Mouse (Mus musculus) liver, adult 2 months (tissue): ENCODE results near the gene Rab29. TPM values are rescaled to one million over a fixed set of nuclear protein-coding genes. Genes with fewer than 3 reads are reported as not detected.

ENCODE experiments used
- DNase-seq: peaks from one replicate; pipeline ENCODE4 v3.0.0-alpha.2; 2011; ENCODE audit warnings: low read depth, low spot score; ENCODE audit errors: extremely low read depth
- H3K27ac ChIP-seq: fragments of 200-500 bp; replicated peaks from 2 replicates; pipeline ENCODE4 v1.5.1; 2012; ENCODE audit warnings: low read depth, mild to moderate bottlenecking, control low read depth, inconsistent platforms, low read length; ENCODE audit not compliant: insufficient read depth
- H3K27me3 ChIP-seq: fragments of 200-500 bp; 2 replicates; pipeline ENCODE4 v1.6.1; 2012; ENCODE audit warnings: mild to moderate bottlenecking, moderate library complexity, low read length, inconsistent platforms; ENCODE audit not compliant: control insufficient read depth, insufficient read depth
- H3K36me3 ChIP-seq: fragments of 200-500 bp; 2 replicates; pipeline ENCODE4 v1.6.1; 2012; ENCODE audit warnings: low read length, inconsistent platforms; ENCODE audit not compliant: control insufficient read depth, insufficient read depth
- H3K4me1 ChIP-seq: fragments of 200-500 bp; 2 replicates; pipeline ENCODE4 v1.6.1; 2011; ENCODE audit warnings: low read length; ENCODE audit not compliant: control insufficient read depth, insufficient read depth
- H3K4me3 ChIP-seq: fragments of 200-500 bp; 2 replicates; pipeline ENCODE4 v1.5.1; 2011; ENCODE audit warnings: low read depth, mild to moderate bottlenecking, control low read depth, low read length, moderate library complexity; ENCODE audit not compliant: insufficient read depth
- H3K79me2 ChIP-seq: fragments of 200-500 bp; 2 replicates; pipeline ENCODE4 v1.6.1; 2012; ENCODE audit warnings: inconsistent platforms, mild to moderate bottlenecking, low read length, moderate library complexity; ENCODE audit not compliant: control insufficient read depth, insufficient read depth
- H3K9ac ChIP-seq: fragments of 200-500 bp; 2 replicates; pipeline ENCODE4 v1.6.1; 2012; ENCODE audit warnings: low read depth, mild to moderate bottlenecking, control low read depth, inconsistent platforms, low read length
- CTCF ChIP-seq: fragments of 200-500 bp; IDR thresholded peaks from 2 replicates; pipeline ENCODE4 v1.5.1; 2011; ENCODE audit warnings: low read depth, low read length, control low read depth
- POLR2A ChIP-seq: fragments of 200-500 bp; IDR thresholded peaks from 2 replicates; pipeline ENCODE4 v1.6.1; 2011; ENCODE audit warnings: low read length, control low read depth; ENCODE audit not compliant: insufficient read depth; ENCODE audit errors: extremely low read depth
- WGBS: fragments of 180-500 bp; shearing (Covaris S2); methylation state at CpG from one replicate; pipeline ENCODE4 v1.1.7; 2018; 5-methylcytosine and 5-hydroxymethylcytosine counted together
- polyA plus RNA-seq: library from polyadenylated mRNA; depleted of rRNA; stranded (reverse); fragments of >200 nt; gene quantifications from 2 replicates; pipeline ENCODE4 v1.2.3, GENCODE M21; 2012
- total RNA-seq: library from RNA; depleted of rRNA; stranded (reverse); fragments of >200 nt; gene quantifications from 2 replicates; pipeline ENCODE4 v1.2.3, GENCODE M21; 2014

Rab29 gene
- total and polyA plus RNA-seq, 2 experiments: 18.2 to 20.2 TPM

DNA sequence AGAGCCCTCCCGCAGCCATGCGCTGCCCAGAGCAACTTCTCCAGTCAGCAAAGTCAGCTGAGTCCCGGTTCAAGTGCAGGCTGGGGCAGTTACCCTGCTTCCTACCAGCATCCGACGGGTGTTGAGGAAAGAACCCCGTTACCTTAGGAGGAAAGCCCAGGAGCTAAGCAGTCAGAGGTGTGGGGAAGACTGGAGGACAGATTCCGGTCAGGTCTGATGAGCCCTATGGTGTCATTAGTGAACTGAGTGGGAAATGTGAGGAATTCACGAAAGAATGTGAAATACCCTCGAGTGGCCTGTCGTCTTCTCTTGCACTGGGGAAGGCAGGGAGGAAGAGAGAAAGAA is 894 bp downstream of the Rab29 start:
- Histone ChIP-seq H3K9ac (peak overlapping the region; percentile 81), H3K36me3 (peaks cover 9% of the 10 kb centered on the region), H3K27ac (peak overlapping the region; percentile 62), H3K27me3 (no peaks in the 10 kb centered on the region), H3K79me2 (no peaks in the 10 kb centered on the region), H3K4me3 (peak overlapping the region; percentile 75), H3K4me1 (peaks cover 2% of the 10 kb centered on the region; the same call in 1 of the 2 replicates)
- WGBS: 25% methylated on average over 10 of the region's 10 CpGs
- DNase-seq: peak; percentile 12
- TF ChIP-seq CTCF (no peak), POLR2A (no peak)

- no peak for DNase-seq
- H3K4me3 ChIP-seq: no peak overlapping the region
- peaks cover 2% of the 10 kb centered on the region; the same call in 1 of the 2 replicates for H3K4me1 ChIP-seq
- H3K9ac ChIP-seq: no peak overlapping the region
- no peaks in the 10 kb centered on the region for H3K27me3 ChIP-seq
- H3K79me2 ChIP-seq: no peaks in the 10 kb centered on the region
- H3K27ac ChIP-seq: no peak overlapping the region
- H3K36me3 ChIP-seq: peaks cover 12% of the 10 kb centered on the region
- WGBS: 97% methylated on average over 2 of the region's 2 CpGs
- TF ChIP-seq POLR2A: no peak
- no peak for TF ChIP-seq CTCF
Measured at GRCm38 (mm10) chr1:131869561-131869960, 2.5 kb downstream of the Rab29 start.

- H3K27ac ChIP-seq: no peak overlapping the region
- H3K79me2 ChIP-seq: no peaks in the 10 kb centered on the region
- peaks cover 12% of the 10 kb centered on the region for H3K36me3 ChIP-seq
- H3K4me1 ChIP-seq: peaks cover 2% of the 10 kb centered on the region; the same call in 1 of the 2 replicates
- H3K9ac ChIP-seq: no peak overlapping the region
- no peaks in the 10 kb centered on the region for H3K27me3 ChIP-seq
- 79% methylated on average over 1 of the region's 1 CpGs for WGBS
- no peak for DNase-seq
- no peak overlapping the region for H3K4me3 ChIP-seq
- no peak for TF ChIP-seq CTCF
- no peak for TF ChIP-seq POLR2A
Measured at GRCm38 (mm10) chr1:131872856-131873255, 5.8 kb downstream of the Rab29 start.

DNA sequence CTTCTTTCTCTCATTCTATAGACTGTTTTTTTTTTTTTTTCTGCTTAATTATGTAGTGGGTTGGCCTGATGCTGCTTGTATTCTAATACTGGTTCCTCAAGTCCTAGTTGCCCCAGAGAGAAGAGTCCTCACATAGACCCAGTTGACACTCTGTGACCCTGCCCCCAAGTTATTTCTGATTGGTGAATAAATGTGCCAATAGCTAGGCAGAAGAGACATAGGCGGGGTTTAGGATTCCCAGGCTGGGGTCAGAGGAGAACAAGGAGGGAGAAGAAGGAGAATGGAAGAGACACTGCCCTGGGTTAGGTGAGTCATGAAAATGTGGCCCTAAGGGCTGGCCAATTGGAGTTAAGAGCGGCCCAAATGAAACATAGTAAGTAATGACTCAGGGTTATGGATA is 12.8 kb downstream of the Rab29 start:
- H3K27me3 ChIP-seq: no peaks in the 10 kb centered on the region
- TF ChIP-seq CTCF: no peak
- TF ChIP-seq POLR2A: no peak
- no peak overlapping the region for H3K9ac ChIP-seq
- no peak overlapping the region for H3K4me3 ChIP-seq
- WGBS: 79% methylated on average over 2 of the region's 2 CpGs
- no peak for DNase-seq
- no peaks in the 10 kb centered on the region for H3K36me3 ChIP-seq
- no peaks in the 10 kb centered on the region for H3K79me2 ChIP-seq
- no peaks in the 10 kb centered on the region for H3K4me1 ChIP-seq
- no peak overlapping the region for H3K27ac ChIP-seq

GRCm38 (mm10) chr1:131882787-131883186 is 15.8 kb downstream of the Rab29 start:
- H3K79me2 ChIP-seq: no peaks in the 10 kb centered on the region
- WGBS: 57% methylated on average over 2 of the region's 2 CpGs

DNA sequence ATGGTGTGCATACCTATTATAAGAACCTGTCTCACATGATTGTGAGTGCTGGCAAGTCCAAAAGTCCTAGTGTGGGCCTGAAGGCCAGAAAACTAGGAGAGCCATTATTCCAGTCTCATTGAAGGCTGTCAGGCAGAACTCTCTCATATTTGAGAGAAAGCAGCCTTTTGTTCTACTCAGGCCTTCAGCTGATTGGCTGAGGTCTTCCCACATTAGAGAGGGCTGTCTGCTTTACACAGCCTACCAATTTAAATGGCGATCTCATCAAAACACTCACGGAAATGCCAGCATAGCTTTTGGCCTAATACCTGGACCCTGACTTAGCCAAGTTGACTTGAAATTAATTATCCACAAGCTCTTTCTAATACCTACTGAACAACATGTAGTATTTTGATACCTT is 19.1 kb downstream of the Rab29 start:
- H3K27ac ChIP-seq: no peak overlapping the region
- no peak overlapping the region for H3K9ac ChIP-seq
- no peaks in the 10 kb centered on the region for H3K4me1 ChIP-seq
- DNase-seq: no peak
- WGBS: 86% methylated on average over 2 of the region's 2 CpGs
- H3K36me3 ChIP-seq: no peaks in the 10 kb centered on the region
- no peak overlapping the region for H3K4me3 ChIP-seq
- no peaks in the 10 kb centered on the region for H3K27me3 ChIP-seq
- TF ChIP-seq CTCF (no peak), POLR2A (no peak)
- no peaks in the 10 kb centered on the region for H3K79me2 ChIP-seq

More at GRCm38 (mm10) chr1:131882787-131883186, 15.8 kb downstream of the Rab29 start:
- H3K27me3 ChIP-seq: no peaks in the 10 kb centered on the region
- H3K36me3 ChIP-seq: no peaks in the 10 kb centered on the region
- no peak overlapping the region for H3K9ac ChIP-seq
- TF ChIP-seq CTCF: 0 out of 2 replicates have a peak, but pooled peaks have one; percentile 19
- no peak for TF ChIP-seq POLR2A
- no peak overlapping the region for H3K4me3 ChIP-seq
- DNase-seq: peak; percentile 44
- no peaks in the 10 kb centered on the region for H3K4me1 ChIP-seq
- H3K27ac ChIP-seq: no peak overlapping the region
